Mouse (Mus musculus): ENCODE results near the gene Th. TPM values are rescaled to one million over a fixed set of nuclear protein-coding genes. Genes with fewer than 3 reads are reported as not detected.

Th gene
- polyA plus RNA-seq, 1 experiment = not detected

- Histone ChIP-seq H3K4me1 (ENCODE audit: control insufficient read depth, insufficient read depth, insufficient read length) (no peaks in the 10 kb centered on the region), H3K27ac (ENCODE audit: insufficient read depth, low read length) (no peak overlapping the region), H3K27me3 (ENCODE audit: control insufficient read depth, insufficient read depth, low read length) (no peaks in the 10 kb centered on the region), H3K4me3 (ENCODE audit: extremely low read depth, insufficient read depth, insufficient read length) (no peak overlapping the region), H3K36me3 (ENCODE audit: control insufficient read depth, insufficient read depth, low read length) (no peaks in the 10 kb centered on the region)
- peak; percentile 100 for TF ChIP-seq CTCF (IDR thresholded peaks at IDR 0.05; ENCODE audit: extremely low read depth, insufficient read depth, insufficient read length, insufficient replicate concordance)
- no peak for TF ChIP-seq POLR2A (IDR thresholded peaks at IDR 0.05; ENCODE audit: low read depth, low read length)
- 36% methylated on average over 8 of the region's 8 CpGs for WGBS
- DNase-seq (ENCODE audit: low read depth in 1 of 2, low spot score in 2 of 2) = peak; percentile 38 to 65
These were observed 12.0 kb downstream of the Th start for GRCm38 (mm10) chr7:142918641-142919628.

- Histone ChIP-seq H3K27me3 (ENCODE audit: control insufficient read depth, insufficient read depth, low read length) (no peaks in the 10 kb centered on the region), H3K27ac (ENCODE audit: insufficient read depth, low read length) (no peak overlapping the region), H3K4me1 (ENCODE audit: control insufficient read depth, insufficient read depth, insufficient read length) (no peaks in the 10 kb centered on the region), H3K36me3 (ENCODE audit: control insufficient read depth, insufficient read depth, low read length) (no peaks in the 10 kb centered on the region), H3K4me3 (ENCODE audit: extremely low read depth, insufficient read depth, insufficient read length) (no peak overlapping the region)
- TF ChIP-seq CTCF (IDR thresholded peaks at IDR 0.05; ENCODE audit: extremely low read depth, insufficient read depth, insufficient read length, insufficient replicate concordance) (no peak), POLR2A (IDR thresholded peaks at IDR 0.05; ENCODE audit: low read depth, low read length) (no peak)
- 90% methylated on average over 5 of the region's 5 CpGs for WGBS
- no peak for DNase-seq (ENCODE audit: low read depth in 1 of 2, low spot score in 2 of 2)
These were observed 13.3 kb downstream of the Th start for GRCm38 (mm10) chr7:142917659-142918058.

- H3K4me1 ChIP-seq (ENCODE audit: control insufficient read depth, insufficient read depth, insufficient read length) = no peaks in the 10 kb centered on the region
- H3K36me3 ChIP-seq (ENCODE audit: control insufficient read depth, insufficient read depth, low read length) = no peaks in the 10 kb centered on the region
- no peak for DNase-seq (ENCODE audit: low read depth in 1 of 2, low spot score in 2 of 2)
- no peak overlapping the region for H3K27ac ChIP-seq (ENCODE audit: insufficient read depth, low read length)
- WGBS = 79% methylated on average over 8 of the region's 8 CpGs
- no peaks in the 10 kb centered on the region for H3K27me3 ChIP-seq (ENCODE audit: control insufficient read depth, insufficient read depth, low read length)
- TF ChIP-seq CTCF (IDR thresholded peaks at IDR 0.05; ENCODE audit: extremely low read depth, insufficient read depth, insufficient read length, insufficient replicate concordance) (no peak), POLR2A (IDR thresholded peaks at IDR 0.05; ENCODE audit: low read depth, low read length) (no peak)
- no peak overlapping the region for H3K4me3 ChIP-seq (ENCODE audit: extremely low read depth, insufficient read depth, insufficient read length)
These were observed 14.8 kb downstream of the Th start for GRCm38 (mm10) chr7:142916178-142916577.

GRCm38 (mm10) chr7:142911682-142912081 is 19.2 kb downstream of the Th start:
- Histone ChIP-seq H3K4me1 (ENCODE audit: control insufficient read depth, insufficient read depth, insufficient read length) (no peaks in the 10 kb centered on the region), H3K4me3 (ENCODE audit: extremely low read depth, insufficient read depth, insufficient read length) (no peak overlapping the region), H3K36me3 (ENCODE audit: control insufficient read depth, insufficient read depth, low read length) (no peaks in the 10 kb centered on the region), H3K27me3 (ENCODE audit: control insufficient read depth, insufficient read depth, low read length) (no peaks in the 10 kb centered on the region), H3K27ac (ENCODE audit: insufficient read depth, low read length) (no peak overlapping the region)
- WGBS = 35% methylated on average over 2 of the region's 2 CpGs
- DNase-seq (ENCODE audit: low read depth in 1 of 2, low spot score in 2 of 2) = no peak
- no peak for TF ChIP-seq CTCF (IDR thresholded peaks at IDR 0.05; ENCODE audit: extremely low read depth, insufficient read depth, insufficient read length, insufficient replicate concordance)
- TF ChIP-seq POLR2A (IDR thresholded peaks at IDR 0.05; ENCODE audit: low read depth, low read length) = no peak

GRCm38 (mm10) chr7:142910104-142910503 is 20.8 kb downstream of the Th start:
- 31% methylated on average over 2 of the region's 2 CpGs for WGBS
- no peak overlapping the region for H3K27ac ChIP-seq (ENCODE audit: insufficient read depth, low read length)
- H3K27me3 ChIP-seq (ENCODE audit: control insufficient read depth, insufficient read depth, low read length) = no peaks in the 10 kb centered on the region
- no peaks in the 10 kb centered on the region for H3K36me3 ChIP-seq (ENCODE audit: control insufficient read depth, insufficient read depth, low read length)
- no peak overlapping the region for H3K4me3 ChIP-seq (ENCODE audit: extremely low read depth, insufficient read depth, insufficient read length)
- DNase-seq (ENCODE audit: low read depth in 1 of 2, low spot score in 2 of 2) = no peak
- H3K4me1 ChIP-seq (ENCODE audit: control insufficient read depth, insufficient read depth, insufficient read length) = no peaks in the 10 kb centered on the region
- TF ChIP-seq CTCF (IDR thresholded peaks at IDR 0.05; ENCODE audit: extremely low read depth, insufficient read depth, insufficient read length, insufficient replicate concordance) = no peak
- no peak for TF ChIP-seq POLR2A (IDR thresholded peaks at IDR 0.05; ENCODE audit: low read depth, low read length)

- H3K27ac ChIP-seq (ENCODE audit: insufficient read depth, low read length) = no peak overlapping the region
- no peaks in the 10 kb centered on the region for H3K27me3 ChIP-seq (ENCODE audit: control insufficient read depth, insufficient read depth, low read length)
- no peaks in the 10 kb centered on the region for H3K4me1 ChIP-seq (ENCODE audit: control insufficient read depth, insufficient read depth, insufficient read length)
- H3K4me3 ChIP-seq (ENCODE audit: extremely low read depth, insufficient read depth, insufficient read length) = no peak overlapping the region
- no peak for TF ChIP-seq CTCF (IDR thresholded peaks at IDR 0.05; ENCODE audit: extremely low read depth, insufficient read depth, insufficient read length, insufficient replicate concordance)
- no peak for TF ChIP-seq POLR2A (IDR thresholded peaks at IDR 0.05; ENCODE audit: low read depth, low read length)
- H3K36me3 ChIP-seq (ENCODE audit: control insufficient read depth, insufficient read depth, low read length) = no peaks in the 10 kb centered on the region
- no peak for DNase-seq (ENCODE audit: low read depth in 1 of 2, low spot score in 2 of 2)
- 54% methylated on average over 2 of the region's 2 CpGs for WGBS
These were observed 21.3 kb downstream of the Th start for GRCm38 (mm10) chr7:142909622-142910021.

GRCm38 (mm10) chr7:142905606-142906005 is 25.3 kb downstream of the Th start:
- H3K36me3 ChIP-seq (ENCODE audit: control insufficient read depth, insufficient read depth, low read length) = no peaks in the 10 kb centered on the region
- H3K4me1 ChIP-seq (ENCODE audit: control insufficient read depth, insufficient read depth, insufficient read length) = no peaks in the 10 kb centered on the region
- DNase-seq (ENCODE audit: low read depth in 1 of 2, low spot score in 2 of 2) = no peak
- TF ChIP-seq POLR2A (IDR thresholded peaks at IDR 0.05; ENCODE audit: low read depth, low read length) (no peak), CTCF (IDR thresholded peaks at IDR 0.05; ENCODE audit: extremely low read depth, insufficient read depth, insufficient read length, insufficient replicate concordance) (no peak)
- H3K27ac ChIP-seq (ENCODE audit: insufficient read depth, low read length) = no peak overlapping the region
- H3K4me3 ChIP-seq (ENCODE audit: extremely low read depth, insufficient read depth, insufficient read length) = no peak overlapping the region
- 83% methylated on average over 5 of the region's 5 CpGs for WGBS
- no peaks in the 10 kb centered on the region for H3K27me3 ChIP-seq (ENCODE audit: control insufficient read depth, insufficient read depth, low read length)
